Mouse (Mus musculus): ENCODE data around the gene Cdk8. TPM values are rescaled to one million over a fixed set of nuclear protein-coding genes. Genes with fewer than 3 reads are reported as not detected.
"Not testable (repeated sequence)": the region's sequence is repeated elsewhere in the genome, so short reads cannot be mapped to it uniquely, and the experiment has no call there.

Gene Cdk8
- 19.9 and 20.4 TPM in 2 replicates for polyA plus RNA-seq (2015; fragmentation: Nextera tagmentation; extraction: Ambion mirVana)

GRCm38 (mm10) chr5:146230864-146231654 lies at the start of gene Cdk8:
Gene Cdk8 (plus strand): TSS chr5:146231230.
- DNase-seq (peak; percentile 91), ATAC-seq (ENCODE audit: low read depth) (peak; percentile 91)
- H3K27ac ChIP-seq, result peak within 1 kb of the TSS; percentile 92
- under 1% methylated on average over 53 of the region's 102 CpGs for WGBS (ENCODE audit: insufficient replicate concordance)
- no peaks in the 10 kb centered on the region for H3K9me3 ChIP-seq (replicated peaks)
- peak within 1 kb of the TSS; percentile 83 for H3K4me2 ChIP-seq
- H3K4me3 ChIP-seq (replicated peaks), result peak within 1 kb of the TSS; percentile 91
- peaks cover 44% of the 10 kb centered on the region for H3K4me1 ChIP-seq (replicated peaks)
- no peaks in the 10 kb centered on the region for H3K27me3 ChIP-seq
- H3K36me3 ChIP-seq, result peaks cover 6% of the 10 kb centered on the region
- peak within 1 kb of the TSS; percentile 95 for H3K9ac ChIP-seq

GRCm38 (mm10) chr5:146185204-146185603 lies 45.8 kb upstream of the Cdk8 start, which contains the start of gene 1700001J03Rik:
Gene 1700001J03Rik (minus strand): TSS chr5:146185304.
- 63% methylated on average over 4 of the region's 4 CpGs for WGBS (ENCODE audit: insufficient replicate concordance)
- H3K4me3 ChIP-seq (replicated peaks); DNase-seq; H3K9ac ChIP-seq; H3K9me3 ChIP-seq (replicated peaks); H3K36me3 ChIP-seq; H3K27me3 ChIP-seq; H3K27ac ChIP-seq; H3K4me1 ChIP-seq (replicated peaks); ATAC-seq (ENCODE audit: low read depth); H3K4me2 ChIP-seq: not testable (repeated sequence)

- H3K27ac ChIP-seq; H3K36me3 ChIP-seq; H3K9ac ChIP-seq; H3K4me3 ChIP-seq (replicated peaks); H3K27me3 ChIP-seq; ATAC-seq (ENCODE audit: low read depth); H3K4me2 ChIP-seq; H3K4me1 ChIP-seq (replicated peaks); H3K9me3 ChIP-seq (replicated peaks): not testable (repeated sequence)
- DNase-seq, result peak; percentile 39
- WGBS (ENCODE audit: insufficient replicate concordance), result 20% methylated on average over 5 of the region's 5 CpGs
Observed at GRCm38 (mm10) chr5:146187441-146187840, 43.6 kb upstream of the Cdk8 start.

DNA sequence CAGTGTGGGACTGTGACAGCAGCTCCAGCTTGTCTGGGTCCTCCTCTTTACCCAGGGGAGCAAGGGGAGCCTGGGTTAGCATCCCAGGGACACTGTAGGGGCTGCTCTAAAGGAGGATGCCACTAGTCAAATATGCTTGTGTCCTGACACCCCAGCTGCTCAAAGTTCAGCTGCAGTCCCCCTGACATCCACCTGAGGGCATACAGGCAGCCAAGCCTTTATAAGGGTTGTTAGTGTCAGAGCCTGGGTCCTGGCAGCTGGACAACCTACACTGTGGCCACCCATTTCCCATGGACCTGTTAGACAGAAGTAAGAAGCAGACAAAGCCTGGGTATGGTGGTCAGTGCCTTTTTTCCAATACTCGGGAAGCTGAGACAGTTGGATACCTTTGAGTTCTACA lies 42.9 kb upstream of the Cdk8 start:
- 52% methylated on average over 1 of the region's 1 CpGs for WGBS (ENCODE audit: insufficient replicate concordance)
- DNase-seq (no peak), ATAC-seq (ENCODE audit: low read depth) (no peak; the same call in 1 of the 2 replicates)
- no peak overlapping the region for H3K4me3 ChIP-seq (replicated peaks)
- no peaks in the 10 kb centered on the region for H3K36me3 ChIP-seq
- no peak overlapping the region for H3K4me2 ChIP-seq
- no peaks in the 10 kb centered on the region for H3K9me3 ChIP-seq (replicated peaks)
- H3K4me1 ChIP-seq (replicated peaks), result no peaks in the 10 kb centered on the region
- no peaks in the 10 kb centered on the region for H3K27me3 ChIP-seq
- no peak overlapping the region for H3K27ac ChIP-seq
- H3K9ac ChIP-seq, result no peak overlapping the region

DNA sequence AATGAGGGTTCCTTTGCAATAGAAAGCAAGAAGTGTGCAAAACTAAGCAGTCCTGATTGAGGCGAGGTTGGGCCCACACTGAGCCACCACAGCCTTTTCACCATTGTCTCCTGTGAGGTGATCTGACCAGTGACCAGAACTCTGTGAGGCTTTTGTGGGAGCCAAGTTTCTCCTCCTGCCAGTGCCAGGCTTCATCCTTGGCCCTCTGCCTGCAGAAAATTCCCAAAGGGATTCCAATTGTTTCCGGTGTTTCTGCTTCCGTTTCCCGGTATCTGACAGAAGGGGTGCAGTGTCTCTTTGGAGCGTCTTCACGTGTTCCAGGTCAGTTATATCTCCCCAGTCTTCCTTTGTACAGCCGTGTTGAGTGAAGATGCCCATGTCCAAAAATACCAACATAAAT lies 42.3 kb upstream of the Cdk8 start:
- no peak for ATAC-seq (ENCODE audit: low read depth)

GRCm38 (mm10) chr5:146190093-146190492 lies 40.9 kb upstream of the Cdk8 start:
- Histone ChIP-seq H3K9me3 (replicated peaks) (no peaks in the 10 kb centered on the region), H3K27me3 (no peaks in the 10 kb centered on the region), H3K27ac (no peak overlapping the region), H3K4me1 (replicated peaks) (no peaks in the 10 kb centered on the region), H3K4me3 (replicated peaks) (no peak overlapping the region), H3K4me2 (no peak overlapping the region), H3K36me3 (no peaks in the 10 kb centered on the region), H3K9ac (no peak overlapping the region)
- no peak for ATAC-seq (ENCODE audit: low read depth)
- 45% methylated on average over 4 of the region's 4 CpGs for WGBS (ENCODE audit: insufficient replicate concordance)
- DNase-seq, result no peak

More for the DNA sequence above, 42.3 kb upstream of the Cdk8 start:
- Histone ChIP-seq H3K36me3 (no peaks in the 10 kb centered on the region), H3K4me3 (replicated peaks) (no peak overlapping the region), H3K9ac (no peak overlapping the region), H3K27me3 (no peaks in the 10 kb centered on the region), H3K4me2 (no peak overlapping the region), H3K9me3 (replicated peaks) (no peaks in the 10 kb centered on the region), H3K27ac (no peak overlapping the region), H3K4me1 (replicated peaks) (no peaks in the 10 kb centered on the region)
- DNase-seq, result no peak
- WGBS (ENCODE audit: insufficient replicate concordance), result 73% methylated on average over 7 of the region's 7 CpGs

DNA sequence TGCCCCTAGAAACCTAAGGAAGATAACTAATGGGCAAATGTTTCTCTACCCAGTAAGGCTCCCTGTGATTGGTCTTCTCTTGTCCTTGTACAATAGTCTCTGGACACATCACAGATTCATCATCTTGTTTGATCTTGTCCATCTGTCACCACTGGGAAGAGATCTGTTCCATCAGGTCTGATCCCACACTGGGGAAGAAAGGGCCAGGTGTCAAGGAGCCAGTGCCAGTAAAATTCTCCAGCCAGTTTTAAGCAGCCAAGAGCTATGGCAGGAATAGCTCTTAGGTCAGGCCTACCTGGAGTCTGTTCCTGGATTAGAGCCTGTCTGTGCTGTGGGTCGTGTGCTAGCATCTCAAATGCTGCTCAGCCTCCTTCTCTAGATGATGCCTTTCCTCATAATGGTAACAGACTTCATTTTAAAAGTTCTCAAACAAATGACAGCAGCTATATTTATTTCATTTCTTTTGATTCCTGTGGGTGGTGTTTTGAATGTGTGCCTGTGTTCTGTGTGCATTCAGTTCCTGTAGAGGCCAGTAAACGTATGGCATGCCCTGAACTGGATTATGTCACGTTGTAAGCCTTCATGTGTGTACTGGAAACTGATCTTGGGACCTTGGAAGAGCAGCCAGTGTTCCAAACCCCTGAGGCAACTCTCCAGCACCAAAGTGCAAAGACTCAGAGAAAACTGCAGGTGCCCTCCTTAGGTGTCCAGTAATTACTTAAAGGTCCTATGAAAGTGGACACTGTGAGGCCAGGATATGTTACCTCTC lies 40.3 kb upstream of the Cdk8 start:
- no peak overlapping the region for H3K27ac ChIP-seq
- WGBS (ENCODE audit: insufficient replicate concordance), result 40% methylated on average over 3 of the region's 3 CpGs
- no peaks in the 10 kb centered on the region for H3K9me3 ChIP-seq (replicated peaks)
- no peak for ATAC-seq (ENCODE audit: low read depth)
- H3K9ac ChIP-seq, result no peak overlapping the region
- no peak overlapping the region for H3K4me2 ChIP-seq
- no peaks in the 10 kb centered on the region for H3K27me3 ChIP-seq
- H3K4me1 ChIP-seq (replicated peaks), result no peaks in the 10 kb centered on the region
- no peaks in the 10 kb centered on the region for H3K36me3 ChIP-seq
- no peak for DNase-seq
- no peak overlapping the region for H3K4me3 ChIP-seq (replicated peaks)

DNA sequence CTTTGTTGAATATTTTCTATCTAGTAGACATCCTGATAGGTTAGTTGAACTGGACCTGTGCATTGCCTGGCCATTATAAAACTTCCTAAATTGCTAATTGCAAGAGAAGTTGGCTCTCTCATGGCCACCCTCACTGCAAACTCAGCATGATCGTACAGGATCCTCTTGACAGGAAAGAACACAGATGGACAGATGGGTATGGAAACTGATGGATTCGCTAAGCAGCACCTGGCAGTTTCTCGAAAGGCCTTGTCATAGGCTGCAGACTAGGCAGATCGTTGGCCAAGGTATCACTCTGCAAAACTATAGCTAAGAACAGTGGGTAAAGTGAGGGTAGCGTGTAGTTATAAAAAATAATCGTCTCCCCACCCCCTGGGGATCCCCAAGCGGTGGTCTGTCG lies 37.7 kb upstream of the Cdk8 start:
- Histone ChIP-seq H3K36me3 (no peaks in the 10 kb centered on the region), H3K4me2 (no peak overlapping the region), H3K4me1 (replicated peaks) (no peaks in the 10 kb centered on the region), H3K27ac (no peak overlapping the region), H3K4me3 (replicated peaks) (no peak overlapping the region), H3K9me3 (replicated peaks) (no peaks in the 10 kb centered on the region), H3K27me3 (no peaks in the 10 kb centered on the region), H3K9ac (no peak overlapping the region)
- 62% methylated on average over 8 of the region's 8 CpGs for WGBS (ENCODE audit: insufficient replicate concordance)
- ATAC-seq (ENCODE audit: low read depth) (no peak), DNase-seq (no peak)

DNA sequence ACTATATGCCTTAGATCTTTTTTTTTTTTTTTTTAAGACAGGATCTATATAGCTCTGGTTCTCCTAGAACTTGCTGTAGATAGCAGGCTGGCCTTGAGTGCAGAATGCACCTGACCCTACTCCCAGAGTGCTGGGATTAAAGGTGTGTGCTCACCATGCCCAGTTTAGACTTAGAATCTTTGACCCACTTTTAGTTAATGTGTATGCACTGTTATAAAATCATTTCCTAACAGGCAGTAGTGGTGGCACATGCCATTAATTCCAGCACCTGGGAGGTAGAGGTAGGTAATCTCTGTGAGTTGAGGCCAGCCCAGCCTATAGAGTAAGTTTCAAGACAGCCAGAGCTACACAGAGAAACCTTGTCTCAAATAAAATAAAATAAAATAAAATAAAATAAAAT lies 32.0 kb upstream of the Cdk8 start:
- Histone ChIP-seq H3K4me2 (no peak overlapping the region), H3K4me3 (replicated peaks) (no peak overlapping the region), H3K27me3 (no peaks in the 10 kb centered on the region), H3K36me3 (peaks cover 19% of the 10 kb centered on the region), H3K27ac (no peak overlapping the region), H3K9ac (no peak overlapping the region), H3K4me1 (replicated peaks) (no peaks in the 10 kb centered on the region), H3K9me3 (replicated peaks) (0 out of 2 replicates have a peak, but pooled peaks cover 2% of the 10 kb centered on the region)
- no peak for ATAC-seq (ENCODE audit: low read depth)
- DNase-seq, result no peak

DNA sequence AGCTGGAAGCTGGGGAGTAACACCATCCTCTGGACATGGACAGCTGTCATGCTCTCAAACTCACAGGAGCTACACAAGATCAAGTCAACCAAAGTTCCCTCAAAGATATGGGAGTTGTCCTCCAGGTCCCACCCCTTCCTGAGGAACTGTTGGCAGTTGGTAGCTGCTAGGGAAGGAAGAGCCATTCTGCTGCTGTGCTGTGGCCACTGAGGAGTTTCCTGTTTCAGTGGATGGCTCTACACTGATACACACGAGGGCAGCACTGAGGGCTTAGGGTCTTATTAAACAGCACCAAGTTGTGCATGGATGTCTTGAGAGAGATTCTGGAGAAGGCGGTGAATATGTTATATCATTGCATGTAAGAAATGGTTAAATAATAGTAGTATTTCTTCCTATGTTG lies 31.5 kb upstream of the Cdk8 start:
- WGBS (ENCODE audit: insufficient replicate concordance), result 50% methylated on average over 2 of the region's 2 CpGs
- no peak overlapping the region for H3K9ac ChIP-seq
- ATAC-seq (ENCODE audit: low read depth) (no peak), DNase-seq (no peak)
- H3K4me2 ChIP-seq, result no peak overlapping the region
- H3K36me3 ChIP-seq, result peaks cover 24% of the 10 kb centered on the region
- H3K4me1 ChIP-seq (replicated peaks), result no peaks in the 10 kb centered on the region
- H3K9me3 ChIP-seq (replicated peaks), result 0 out of 2 replicates have a peak, but pooled peaks cover 2% of the 10 kb centered on the region
- H3K27me3 ChIP-seq, result no peaks in the 10 kb centered on the region
- H3K4me3 ChIP-seq (replicated peaks), result no peak overlapping the region
- H3K27ac ChIP-seq, result no peak overlapping the region

- no peaks in the 10 kb centered on the region for H3K27me3 ChIP-seq
- H3K36me3 ChIP-seq, result peaks cover 34% of the 10 kb centered on the region
- no peak overlapping the region for H3K27ac ChIP-seq
- no peak overlapping the region for H3K9ac ChIP-seq
- ATAC-seq (ENCODE audit: low read depth), result no peak
- no peak overlapping the region for H3K4me3 ChIP-seq (replicated peaks)
- no peaks in the 10 kb centered on the region for H3K4me1 ChIP-seq (replicated peaks)
- H3K9me3 ChIP-seq (replicated peaks), result 0 out of 2 replicates have a peak, but pooled peaks cover 2% of the 10 kb centered on the region
- H3K4me2 ChIP-seq, result no peak overlapping the region
- 89% methylated on average over 6 of the region's 6 CpGs for WGBS (ENCODE audit: insufficient replicate concordance)
- no peak for DNase-seq
Observed at GRCm38 (mm10) chr5:146200580-146200979, 30.4 kb upstream of the Cdk8 start.
